Mouse (Mus musculus) ES-E14 (cell line): ENCODE data around the gene Il22ra2. TPM values are rescaled to one million over a fixed set of nuclear protein-coding genes. Genes with fewer than 3 reads are reported as not detected.

Experiments
- DNase-seq: peaks from one replicate; pipeline ENCODE4 v3.0.0-alpha.2; 2013; ENCODE audit warnings: low read depth, low spot score
- H3K27ac ChIP-seq: 2 replicates; pipeline ENCODE4 v1.5.1; 2012; ENCODE audit warnings: low read depth, mild to moderate bottlenecking, low read length, moderate library complexity, mixed read lengths; ENCODE audit not compliant: poor library complexity, insufficient read depth, severe bottlenecking
- H3K36me3 ChIP-seq: 2 replicates; pipeline ENCODE4 v1.6.1; 2012; ENCODE audit warnings: mild to moderate bottlenecking, low read length, moderate library complexity, mixed read lengths; ENCODE audit not compliant: control insufficient read depth, poor library complexity, insufficient read depth, severe bottlenecking
- H3K4me1 ChIP-seq, 2 experiments: fragments of 150-350 bp in 1 of 2; sonication (generic) in 1 of 2; 2 replicates each; pipeline ENCODE4 v1.6.1; 2012; ENCODE audit warnings: low read length in 2 of 2, mild to moderate bottlenecking in 1 of 2, mixed read lengths in 1 of 2; ENCODE audit not compliant: control insufficient read depth in 2 of 2, insufficient read depth in 2 of 2, poor library complexity in 1 of 2
- H3K4me3 ChIP-seq, 2 experiments: fragments of 150-350 bp in 1 of 2; sonication (generic) in 1 of 2; 2 replicates each; pipeline ENCODE4 v1.5.1; 2012; ENCODE audit warnings: low read length in 2 of 2, low read depth in 1 of 2, mild to moderate bottlenecking in 1 of 2, mixed read lengths in 1 of 2; ENCODE audit not compliant: insufficient read depth in 1 of 2, poor library complexity in 1 of 2, severe bottlenecking in 1 of 2
- H3K9ac ChIP-seq: 2 replicates; pipeline ENCODE4 v1.6.1; 2012; ENCODE audit warnings: low read depth, mild to moderate bottlenecking, low read length, mixed read lengths; ENCODE audit not compliant: poor library complexity, insufficient read depth, severe bottlenecking
- H3K9me3 ChIP-seq: fragments of 150-350 bp; sonication (generic); 2 replicates; pipeline ENCODE4 v1.6.1; 2012; ENCODE audit warnings: low read depth, mild to moderate bottlenecking, low read length; ENCODE audit not compliant: control insufficient read depth, insufficient read depth
- CHD2 ChIP-seq: IDR thresholded peaks from 2 replicates; pipeline ENCODE4 v1.6.1; 2014; ENCODE audit warnings: mild to moderate bottlenecking, low read depth, low read length, inconsistent platforms
- HCFC1 ChIP-seq: IDR thresholded peaks from 2 replicates; pipeline ENCODE4 v1.6.1; 2012; ENCODE audit warnings: low read length, inconsistent platforms, borderline replicate concordance; ENCODE audit not compliant: insufficient read depth
- MAFK ChIP-seq: IDR thresholded peaks from 2 replicates; pipeline ENCODE4 v1.6.1; 2014; ENCODE audit warnings: mild to moderate bottlenecking, low read depth, low read length, inconsistent platforms; ENCODE audit not compliant: insufficient read depth
- ZC3H11A ChIP-seq: IDR thresholded peaks from 2 replicates; pipeline ENCODE4 v1.6.1; 2012; ENCODE audit warnings: low read depth, mild to moderate bottlenecking, inconsistent platforms, low read length, borderline replicate concordance
- ZNF384 ChIP-seq: IDR thresholded peaks from 2 replicates; pipeline ENCODE4 v1.6.1; 2012; ENCODE audit warnings: low read depth, low read length, inconsistent platforms
- in situ Hi-C, 2 experiments: fragments of 600-800 bp; cut with MboI; formaldehyde crosslinking; loops; one replicate each; pipeline ENCODE4 v1.15.1; 2025; ENCODE audit warnings: low sequenced_read_pairs in 2 of 2, inconsistent platforms in 1 of 2; ENCODE audit not compliant: unreplicated experiment in 2 of 2
- total RNA-seq: library from RNA; depleted of rRNA; stranded (reverse); fragments of 300-350 nt; gene quantifications from 2 replicates; pipeline ENCODE4 v1.2.3, GENCODE M21; 2012

Gene Il22ra2
- total RNA-seq, 1 experiment = not detected

DNA sequence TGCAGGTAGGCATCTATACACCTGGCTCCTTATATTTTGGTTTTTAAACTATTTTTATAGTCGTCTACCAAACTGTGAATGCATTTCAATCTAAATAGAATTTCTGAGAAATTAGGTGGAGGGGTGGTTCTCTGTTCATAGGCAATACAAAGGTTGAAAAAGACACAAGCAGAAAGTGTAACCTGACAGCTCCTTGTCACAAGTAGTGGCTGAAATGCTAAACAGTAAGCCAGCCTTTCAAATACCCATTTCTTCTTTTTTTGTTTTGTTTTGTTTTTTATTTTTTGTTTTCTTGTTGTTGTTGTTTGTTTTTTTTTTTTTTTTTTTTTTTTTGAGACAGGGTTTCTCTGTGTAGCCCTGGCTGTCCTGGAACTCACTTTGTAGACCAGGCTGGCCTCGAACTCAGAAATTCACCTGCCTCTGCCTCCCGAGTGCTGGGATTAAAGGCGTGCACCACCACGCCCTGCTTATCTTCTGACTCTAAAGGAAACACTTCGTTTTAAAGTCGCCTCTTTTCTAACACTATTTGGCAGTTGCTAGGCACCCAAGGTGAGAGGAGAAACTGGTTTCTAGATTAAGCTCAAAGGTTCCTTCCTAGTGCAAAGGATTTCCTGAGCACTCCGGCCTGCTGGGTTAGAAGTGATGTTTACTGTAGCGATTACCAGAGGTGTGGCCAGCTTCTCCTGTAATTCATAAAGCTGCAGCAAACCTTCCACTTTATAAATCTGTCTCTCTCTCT, 39.8 kb upstream of the Il22ra2 start:
- Histone ChIP-seq H3K9me3 (no peaks in the 10 kb centered on the region), H3K9ac (no peak overlapping the region), H3K36me3 (no peaks in the 10 kb centered on the region), H3K27ac (no peak overlapping the region), H3K4me1 (no peaks in the 10 kb centered on the region), H3K4me3 (no peak overlapping the region)
- in situ Hi-C loops = no loop called here
- TF ChIP-seq CHD2 (no peak), ZNF384 (peak; percentile 84)
- DNase-seq = no peak

DNA sequence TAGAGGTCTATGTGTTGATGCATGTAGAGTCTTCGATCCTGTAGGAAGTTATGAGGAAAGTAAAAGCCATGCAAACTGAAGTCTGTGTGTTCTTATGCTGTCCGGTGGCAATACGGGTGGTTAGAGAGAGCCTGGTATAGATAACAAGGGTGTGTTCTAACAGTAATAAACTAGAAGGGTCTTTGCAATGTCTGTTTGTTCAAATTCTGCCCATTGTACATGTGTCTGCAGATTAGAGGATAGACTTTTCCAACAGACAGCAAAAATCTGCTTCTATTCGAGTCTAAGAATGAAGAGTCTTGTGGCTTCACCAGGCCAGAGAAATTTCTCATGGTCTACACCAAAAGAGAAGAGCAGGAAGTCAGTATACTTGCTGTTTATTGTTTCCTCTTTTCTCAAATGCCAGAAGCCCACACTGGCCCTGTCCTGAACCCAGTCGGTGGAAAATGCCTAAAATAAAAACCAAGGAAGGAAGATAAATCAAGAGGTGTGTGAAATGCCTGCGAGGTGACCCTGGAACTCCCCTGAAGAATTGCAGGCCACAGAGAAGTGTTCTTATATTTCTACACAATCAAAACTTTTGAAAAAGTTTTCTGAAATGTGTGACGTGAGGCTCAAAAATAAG, 38.9 kb upstream of the Il22ra2 start:
- TF ChIP-seq CHD2 = no peak
- no peak for TF ChIP-seq HCFC1
- no peak for TF ChIP-seq MAFK
- TF ChIP-seq ZC3H11A = no peak
- no peak for TF ChIP-seq ZNF384

DNA sequence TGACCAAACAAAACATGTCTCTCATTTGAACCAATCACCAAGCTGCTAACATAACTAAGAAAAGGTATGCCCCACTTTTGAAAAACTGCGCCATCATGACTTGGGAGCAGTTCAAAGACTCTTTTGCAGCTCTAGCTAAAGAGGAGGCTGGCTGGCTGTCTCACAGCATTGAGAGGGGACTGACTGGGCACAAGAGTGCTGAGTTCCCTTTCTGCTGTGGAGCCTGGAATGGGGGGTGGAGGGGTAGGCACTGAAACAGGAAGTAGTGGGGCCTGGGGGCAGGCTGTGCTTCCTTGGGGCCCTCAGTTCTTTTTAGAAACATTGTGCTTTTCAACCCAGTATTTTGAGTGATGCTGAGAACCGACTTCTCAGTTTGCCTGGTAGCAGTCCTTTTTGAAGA, 37.7 kb upstream of the Il22ra2 start:
- no peak for TF ChIP-seq ZNF384
- no peak for TF ChIP-seq MAFK
- H3K36me3 ChIP-seq = no peaks in the 10 kb centered on the region
- in situ Hi-C loops = no loop called here

More for the DNA sequence above, 38.9 kb upstream of the Il22ra2 start:
- no peak overlapping the region for H3K4me3 ChIP-seq
- H3K4me1 ChIP-seq = no peaks in the 10 kb centered on the region
- H3K27ac ChIP-seq = no peak overlapping the region
- DNase-seq = no peak
- no peaks in the 10 kb centered on the region for H3K36me3 ChIP-seq
- H3K9me3 ChIP-seq = no peaks in the 10 kb centered on the region
- in situ Hi-C loops = no loop called here
- no peak overlapping the region for H3K9ac ChIP-seq

DNA sequence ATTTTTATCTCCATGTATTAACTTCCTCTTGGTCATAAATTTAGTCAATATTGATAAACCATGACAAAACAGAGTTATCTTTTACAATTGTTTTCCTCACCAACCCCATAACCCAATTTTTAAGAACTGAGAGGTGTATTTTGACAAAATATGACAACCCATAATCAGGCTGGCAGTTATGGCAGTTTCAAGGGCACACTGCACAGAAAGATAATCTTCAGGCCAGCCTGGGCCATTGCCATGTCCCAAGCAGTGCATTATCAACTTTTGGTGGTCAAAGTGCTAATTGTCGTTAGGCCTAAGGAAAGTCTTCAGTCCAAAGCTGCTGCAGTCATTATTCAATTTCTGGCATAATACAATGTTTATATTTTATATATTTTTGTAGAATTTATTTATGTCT, 37.0 kb upstream of the Il22ra2 start:
- TF ChIP-seq HCFC1 = no peak
- no peak for TF ChIP-seq MAFK
- TF ChIP-seq ZC3H11A = no peak
- no peak for TF ChIP-seq ZNF384
- no peak for TF ChIP-seq CHD2
- H3K9me3 ChIP-seq = no peaks in the 10 kb centered on the region
- no peak for DNase-seq
- no peaks in the 10 kb centered on the region for H3K36me3 ChIP-seq
- in situ Hi-C loops = no loop called here
- H3K4me1 ChIP-seq = no peaks in the 10 kb centered on the region
- H3K4me3 ChIP-seq = no peak overlapping the region
- H3K9ac ChIP-seq = no peak overlapping the region
- no peak overlapping the region for H3K27ac ChIP-seq

More for the DNA sequence above, 37.7 kb upstream of the Il22ra2 start:
- H3K4me3 ChIP-seq = no peak overlapping the region
- H3K9ac ChIP-seq = no peak overlapping the region
- H3K27ac ChIP-seq = no peak overlapping the region
- no peaks in the 10 kb centered on the region for H3K9me3 ChIP-seq
- no peaks in the 10 kb centered on the region for H3K4me1 ChIP-seq
- DNase-seq = no peak

DNA sequence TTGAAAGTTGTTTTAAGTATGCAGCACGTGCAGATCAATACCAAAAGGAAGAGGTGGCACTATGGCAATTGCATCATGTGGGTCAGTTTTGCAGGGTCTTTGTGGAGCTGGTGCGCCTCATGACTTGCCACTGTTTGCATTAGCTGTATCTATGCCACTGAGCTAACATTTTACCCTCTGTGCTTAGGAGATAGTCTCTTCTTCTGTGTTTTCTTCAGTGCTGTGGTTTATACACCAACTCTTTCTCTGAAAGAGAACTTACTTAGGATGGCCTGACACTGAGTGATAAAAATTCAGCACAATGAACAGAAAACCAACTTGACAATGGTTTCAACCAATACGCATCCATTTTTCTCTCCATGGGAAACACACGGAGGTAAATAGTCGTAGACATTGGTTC, 35.9 kb upstream of the Il22ra2 start:
- Histone ChIP-seq H3K4me1 (no peaks in the 10 kb centered on the region), H3K4me3 (no peak overlapping the region), H3K9me3 (no peaks in the 10 kb centered on the region), H3K36me3 (no peaks in the 10 kb centered on the region), H3K27ac (no peak overlapping the region), H3K9ac (no peak overlapping the region)
- DNase-seq = no peak
- in situ Hi-C loops = no loop called here
- TF ChIP-seq CHD2 = no peak
- no peak for TF ChIP-seq HCFC1
- no peak for TF ChIP-seq ZC3H11A
- TF ChIP-seq MAFK = no peak
